Mouse (Mus musculus): ENCODE data around the gene Gal3st1.
A peak's percentile ranks its signal among the peaks of the same experiment; 100 is the strongest.
"Not testable (repeated sequence)": the region's sequence is repeated elsewhere in the genome, so short reads cannot be mapped to it uniquely, and the experiment has no call there.

The Gal3st1 gene

GRCm38 (mm10) chr11:3983291-3983862 lies at the start of gene Gal3st1:
Gal3st1 (plus strand) TSS chr11:3983636.
- peak; percentile 43 for DNase-seq

- DNase-seq, result no peak
Observed at GRCm38 (mm10) chr11:3933756-3934285, 49.6 kb upstream of the Gal3st1 start.

- no peak for DNase-seq
Observed at GRCm38 (mm10) chr11:3935135-3935534, 48.3 kb upstream of the Gal3st1 start.

- DNase-seq, result no peak
Observed at GRCm38 (mm10) chr11:3936318-3936717, 47.1 kb upstream of the Gal3st1 start.

DNA sequence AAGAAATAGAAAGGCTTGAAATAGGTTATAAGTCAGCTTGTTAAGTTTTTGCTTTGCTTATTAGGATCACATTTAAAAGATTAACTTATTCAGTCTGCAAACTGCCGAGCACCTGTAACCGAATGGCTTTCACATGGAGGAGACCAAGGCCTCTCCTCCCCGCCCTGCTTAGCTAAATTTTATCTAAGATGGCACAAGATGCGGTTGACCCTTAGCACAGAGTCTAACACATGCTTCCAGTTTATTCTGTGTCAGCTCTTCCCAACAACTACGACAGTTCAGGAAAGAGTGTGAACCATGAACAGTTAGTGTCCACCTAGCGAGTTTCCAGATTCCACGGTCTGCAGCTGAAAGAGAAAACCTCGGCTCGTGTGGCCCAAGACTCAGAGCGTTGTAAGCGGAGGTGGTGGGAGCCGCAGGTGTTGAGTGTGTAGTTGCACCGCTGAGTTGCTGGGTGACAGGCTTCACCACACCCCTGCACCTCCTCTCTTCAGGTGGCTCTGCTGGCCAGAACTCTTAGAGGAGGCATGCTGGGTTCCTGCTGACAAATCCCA lies 46.0 kb upstream of the Gal3st1 start:
- no peak for DNase-seq

- no peak for DNase-seq
Observed at GRCm38 (mm10) chr11:3941371-3941770, 42.1 kb upstream of the Gal3st1 start.

- DNase-seq, result no peak
Observed at GRCm38 (mm10) chr11:3946386-3946785, 37.0 kb upstream of the Gal3st1 start.

DNA sequence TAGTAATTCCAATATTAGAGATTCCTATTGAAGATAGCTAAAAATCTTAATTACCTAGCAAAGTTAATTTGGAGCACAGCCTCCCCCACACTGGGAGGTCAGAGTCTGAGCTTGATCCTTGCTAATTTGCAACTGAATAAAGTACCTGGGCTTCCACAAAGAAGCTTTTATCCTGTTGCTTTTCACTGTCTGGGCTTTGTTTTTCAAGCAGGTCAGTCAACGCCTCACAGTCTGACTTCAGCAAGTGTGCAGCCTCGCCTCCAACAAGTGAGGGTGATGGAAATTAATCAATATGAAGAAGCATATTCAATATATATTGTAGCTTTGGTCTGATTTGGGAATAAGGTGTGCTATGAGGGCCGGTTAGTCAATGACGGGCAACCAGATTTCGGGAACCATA lies 28.6 kb upstream of the Gal3st1 start:
- DNase-seq, result not testable (repeated sequence)

DNA sequence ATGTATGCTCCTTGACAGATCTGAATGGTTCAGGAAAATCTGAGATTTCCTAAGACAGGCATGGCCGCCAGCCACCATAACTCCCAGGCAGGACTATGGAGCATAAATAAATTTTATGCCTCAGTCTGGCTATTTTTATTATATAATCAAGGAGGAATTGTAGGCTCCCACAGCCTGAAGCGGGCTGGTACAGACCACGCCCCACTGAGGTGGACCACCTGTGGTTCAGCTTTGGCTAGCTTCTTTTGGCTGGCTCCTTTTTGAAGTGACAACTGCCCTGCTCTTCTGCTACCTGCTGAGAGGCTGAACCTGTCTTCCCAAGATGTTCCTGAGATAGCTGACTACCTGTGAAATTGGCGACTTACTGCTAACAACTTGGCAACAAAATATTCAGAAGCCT lies 28.1 kb upstream of the Gal3st1 start:
- not testable (repeated sequence) for DNase-seq

DNA sequence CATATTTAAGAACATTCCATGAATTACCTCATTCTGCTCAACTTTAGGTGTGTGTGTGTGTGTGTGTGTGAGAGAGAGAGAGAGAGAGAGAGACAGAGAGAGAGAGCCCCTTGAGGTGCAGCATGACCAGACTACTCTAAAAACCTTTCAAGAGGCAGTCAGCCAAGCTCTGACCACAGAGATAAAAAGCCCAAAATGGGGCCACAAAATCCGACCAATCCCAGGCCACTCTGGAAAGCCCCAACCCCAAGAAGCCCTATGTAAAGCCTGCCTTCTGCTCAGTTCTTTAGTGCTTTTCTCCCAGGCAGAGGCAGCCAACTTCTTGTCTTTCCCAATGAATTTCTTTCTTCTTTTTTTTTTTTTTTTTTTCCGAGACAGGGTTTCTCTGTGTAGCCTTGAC lies 22.5 kb upstream of the Gal3st1 start:
- no peak for DNase-seq

GRCm38 (mm10) chr11:3961761-3962160 lies 21.7 kb upstream of the Gal3st1 start:
- DNase-seq, result no peak

GRCm38 (mm10) chr11:3963155-3963554 lies 20.3 kb upstream of the Gal3st1 start:
- DNase-seq, result no peak

- peak; percentile 79 for DNase-seq
Observed at GRCm38 (mm10) chr11:3963610-3964415, 19.6 kb upstream of the Gal3st1 start, which contains the start of gene Pes1. Pes1 (plus strand) TSS chr11:3963975.

DNA sequence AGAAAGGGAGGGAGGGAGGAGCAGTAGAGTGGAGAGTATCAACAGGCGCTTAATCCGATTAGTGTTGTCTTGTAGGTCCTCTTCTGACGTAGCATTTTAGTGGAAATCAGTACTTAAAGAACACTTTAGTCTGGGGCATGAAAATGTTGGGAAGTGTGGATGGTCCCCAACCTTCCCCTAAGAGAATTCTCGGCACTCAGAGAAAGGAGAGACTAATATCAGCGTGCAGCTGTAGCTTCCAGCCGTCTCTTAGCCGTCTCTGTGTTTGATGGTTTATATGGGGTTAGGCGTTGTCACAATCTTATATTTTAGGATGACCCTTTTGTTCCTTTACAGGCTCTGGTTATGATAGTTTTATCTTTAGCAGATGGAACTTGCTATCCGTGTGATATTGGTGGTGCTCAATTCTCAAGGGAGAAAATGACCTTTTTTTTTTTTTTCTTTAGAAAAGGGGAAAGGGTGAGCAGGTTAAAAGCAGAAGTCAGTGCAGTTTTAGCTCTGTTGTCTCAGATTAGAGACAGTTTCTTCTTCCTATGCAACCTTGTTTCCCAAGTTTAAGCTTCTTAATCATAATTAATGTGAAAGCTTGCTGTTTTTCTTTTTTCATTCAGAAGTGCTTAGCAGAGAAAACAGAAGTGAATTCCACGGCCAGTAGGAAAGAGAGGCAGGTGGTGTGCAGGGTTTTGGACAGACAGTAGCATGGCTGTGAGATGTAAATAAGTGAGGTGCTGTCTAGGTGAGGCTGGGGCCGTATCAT lies 18.8 kb upstream of the Gal3st1 start:
- no peak for DNase-seq

DNA sequence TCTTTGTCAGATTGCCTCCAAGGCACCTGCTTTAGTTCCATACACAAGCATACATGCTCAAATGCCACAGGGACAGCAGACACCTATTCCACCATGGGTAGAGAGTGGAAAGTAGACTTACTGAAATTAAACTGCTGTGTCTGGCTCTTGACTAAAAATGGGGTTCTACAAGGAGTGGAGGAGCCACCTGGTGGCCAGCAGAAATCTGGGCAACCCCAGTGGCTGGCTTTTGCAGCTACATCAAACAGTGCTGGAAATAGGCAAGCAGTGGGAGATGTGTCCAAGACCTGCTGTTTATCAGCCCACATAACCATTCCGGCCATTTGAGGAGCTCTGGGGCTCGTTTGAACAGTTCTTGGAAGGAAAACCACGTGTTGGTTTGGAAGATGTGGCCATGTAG lies 13.6 kb upstream of the Gal3st1 start:
- DNase-seq, result no peak

DNA sequence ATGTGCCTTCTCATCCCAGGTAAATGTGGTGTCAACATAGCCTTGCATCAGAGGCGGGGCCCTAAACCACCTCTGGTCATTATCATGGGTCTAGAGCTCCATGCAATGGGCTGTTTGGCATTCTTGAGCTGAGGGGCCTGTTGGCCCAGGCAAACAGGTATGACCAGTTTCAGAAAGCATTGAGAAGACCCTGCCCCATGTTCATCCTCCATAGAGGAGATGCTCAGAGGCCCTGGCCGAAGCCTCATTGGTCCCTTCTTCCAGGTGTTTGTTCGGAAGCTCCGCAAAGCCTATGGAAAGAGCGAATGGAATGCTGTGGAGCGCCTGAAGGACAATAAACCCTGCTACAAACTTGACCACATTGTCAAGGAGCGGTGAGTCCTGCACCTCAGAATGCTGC lies 13.1 kb upstream of the Gal3st1 start:
- no peak for DNase-seq

DNA sequence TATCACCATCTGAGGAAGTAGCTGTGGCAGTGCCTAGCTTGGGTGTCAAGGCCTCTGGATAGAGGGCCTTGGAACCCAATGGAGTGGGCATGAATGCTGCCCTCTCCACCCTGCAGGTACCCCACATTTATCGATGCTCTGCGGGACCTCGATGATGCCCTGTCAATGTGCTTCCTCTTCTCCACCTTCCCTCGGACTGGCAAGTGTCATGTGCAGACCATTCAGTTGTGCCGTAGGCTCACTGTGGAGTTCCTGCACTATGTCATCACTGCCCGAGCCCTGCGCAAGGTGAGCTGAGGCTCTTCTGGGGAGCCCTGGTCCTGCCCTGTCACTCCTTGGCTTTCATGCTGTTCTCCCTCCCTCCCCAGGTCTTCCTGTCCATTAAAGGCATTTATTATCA lies 10.4 kb upstream of the Gal3st1 start:
- no peak for DNase-seq

DNA sequence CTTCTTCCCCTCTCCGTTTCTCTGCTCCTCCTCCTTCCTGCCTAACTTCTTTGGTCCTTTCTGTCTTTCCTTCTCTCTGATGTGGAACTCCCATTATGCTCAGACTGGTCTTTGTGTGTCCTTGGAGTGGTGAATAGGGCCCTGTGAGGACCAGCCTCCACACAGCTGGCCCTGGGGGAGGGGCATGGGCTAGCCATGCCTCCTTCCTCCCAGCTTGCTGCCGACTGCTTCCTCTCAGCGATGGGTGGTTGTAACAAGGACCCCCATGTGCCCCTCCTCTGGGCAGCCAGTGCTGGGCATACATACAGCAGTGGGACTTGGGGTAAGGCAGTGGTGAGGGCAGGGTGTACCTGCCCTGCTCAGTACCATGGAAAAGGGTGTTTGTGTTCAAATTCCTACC lies 9.1 kb upstream of the Gal3st1 start:
- no peak for DNase-seq

- no peak for DNase-seq
Observed at GRCm38 (mm10) chr11:3976678-3977077, 6.8 kb upstream of the Gal3st1 start, which contains the start of gene 4930556J24Rik. 4930556J24Rik (minus strand) TSS chr11:3976778.

- DNase-seq, result no peak
Observed at GRCm38 (mm10) chr11:3978421-3978820, 5.0 kb upstream of the Gal3st1 start.

GRCm38 (mm10) chr11:3981536-3981935 lies 1.9 kb upstream of the Gal3st1 start:
- no peak for DNase-seq

- no peak for DNase-seq
Observed at GRCm38 (mm10) chr11:3982275-3983209, 894 bp upstream of the Gal3st1 start.

Measured in right cerebral cortex, postnatal 25 days (tissue).